Comparison of ENCODE assay signal across 10 mouse cellular contexts in genomic region chr11:12232743-12233125, GRCm38 (mm10).
DNase-seq lines count a peak whose midpoint lies in the region; ATAC-seq lines count a peak whose summit lies in the region.
"Had no signal": no experiment of that assay in that cellular context is flagged by ENCODE, and none has a peak within 500 bp of the region (broad histone marks: within the 10 kb centered on the region; RNA-seq: fewer than 3 reads in every experiment).

No protein-coding gene starts in this region.

- DNase-seq in frontal cortex, postnatal 14 days (ENCODE audit: low spot score in 2 of 2), result no peak
- DNase-seq in left cerebral cortex, postnatal 4 days, result peak; percentile 56
- DNase-seq in left cerebral cortex, adult 8-10 months (ENCODE audit: low spot score in 2 of 2), result no peak
- peak; percentile 21 for DNase-seq in right cerebral cortex, postnatal 4 days
- no peak for DNase-seq in right cerebral cortex, postnatal 36 days (ENCODE audit: low spot score in 2 of 2)
- DNase-seq in adrenal gland, adult 2 months, result no peak
- DNase-seq: embryo, embryonic 11 days; thymus, adult 2 months had no signal

- intact Hi-C loops in left cerebral cortex, postnatal 4 days (cut with DNase I), result no loop called here

- peak; percentile 15; the same call in 1 of the 2 replicates for ATAC-seq in frontal cortex, adult (ENCODE audit: low TSS enrichment)
- ATAC-seq: liver, embryonic 12.5 days had no signal

Comparison
In these comparisons a context has a peak if more than half of its experiments do, and no peak if none do; other contexts are left out.
1. DNase-seq: peak in left cerebral cortex, postnatal 4 days (single experiment) and right cerebral cortex, postnatal 4 days (single experiment); none in frontal cortex, postnatal 14 days (0 of 2), left cerebral cortex, adult 8-10 months (0 of 2), right cerebral cortex, postnatal 36 days (0 of 2) and adrenal gland, adult 2 months (single experiment).